Mouse (Mus musculus) intestine, embryonic 16.5 days (tissue): ENCODE data around the gene Fan1. TPM values are rescaled to one million over a fixed set of nuclear protein-coding genes. Genes with fewer than 3 reads are reported as not detected.

Source experiments
- ATAC-seq: fragments of 200-750 bp; cut with Nextera tagmentation; 2 replicates; pipeline ENCODE4 v1.8.0; 2017; ENCODE audit warnings: moderate TSS enrichment, moderate library complexity
- H3K27ac ChIP-seq: fragments of 300-500 bp; sonication (generic); 2 replicates; pipeline ENCODE4 v1.5.1; 2014; ENCODE audit warnings: mild to moderate bottlenecking, low read length
- H3K27me3 ChIP-seq: fragments of 300-500 bp; sonication (generic); replicated peaks from 2 replicates; pipeline ENCODE4 v1.6.1; 2014; ENCODE audit warnings: low read length, control low read depth, mixed read lengths; ENCODE audit not compliant: control insufficient read depth, insufficient read depth
- H3K36me3 ChIP-seq: fragments of 300-500 bp; sonication (generic); 2 replicates; pipeline ENCODE4 v1.6.1; 2014; ENCODE audit warnings: low read length, control low read depth; ENCODE audit not compliant: control insufficient read depth, insufficient read depth
- H3K4me1 ChIP-seq: fragments of 300-500 bp; sonication (generic); 2 replicates; pipeline ENCODE4 v1.6.1; 2014; ENCODE audit warnings: low read length, control low read depth, mixed read lengths; ENCODE audit not compliant: control insufficient read depth, insufficient read depth
- H3K4me2 ChIP-seq: fragments of 300-500 bp; sonication (generic); 2 replicates; pipeline ENCODE4 v1.6.1; 2014; ENCODE audit warnings: low read depth, low read length, control low read depth
- H3K4me3 ChIP-seq: fragments of 300-500 bp; sonication (generic); 2 replicates; pipeline ENCODE4 v1.5.1; 2014; ENCODE audit warnings: mild to moderate bottlenecking, low read length
- H3K9ac ChIP-seq: fragments of 300-500 bp; sonication (generic); 2 replicates; pipeline ENCODE4 v1.6.1; 2014; ENCODE audit warnings: low read depth, low read length
- H3K9me3 ChIP-seq: fragments of 300-500 bp; sonication (generic); 2 replicates; pipeline ENCODE4 v1.6.1; 2016; ENCODE audit warnings: low read length, control low read depth; ENCODE audit not compliant: control insufficient read depth
- WGBS: fragments of 180-500 bp; shearing (Covaris S2); extraction: QIAGEN DNeasy Blood & Tissue Kit; methylation state at CpG from one replicate; pipeline ENCODE4 v1.1.7; 2014; 5-methylcytosine and 5-hydroxymethylcytosine counted together
- polyA plus RNA-seq: library from polyadenylated mRNA; unstranded; fragments of >200 nt; fragmentation: Nextera tagmentation; extraction: Ambion mirVana; gene quantifications from 2 replicates; pipeline ENCODE4 v1.2.1, GENCODE M21; 2015

Fan1 gene
- polyA plus RNA-seq, 1 experiment from 2014 or later = 3.8 TPM

DNA sequence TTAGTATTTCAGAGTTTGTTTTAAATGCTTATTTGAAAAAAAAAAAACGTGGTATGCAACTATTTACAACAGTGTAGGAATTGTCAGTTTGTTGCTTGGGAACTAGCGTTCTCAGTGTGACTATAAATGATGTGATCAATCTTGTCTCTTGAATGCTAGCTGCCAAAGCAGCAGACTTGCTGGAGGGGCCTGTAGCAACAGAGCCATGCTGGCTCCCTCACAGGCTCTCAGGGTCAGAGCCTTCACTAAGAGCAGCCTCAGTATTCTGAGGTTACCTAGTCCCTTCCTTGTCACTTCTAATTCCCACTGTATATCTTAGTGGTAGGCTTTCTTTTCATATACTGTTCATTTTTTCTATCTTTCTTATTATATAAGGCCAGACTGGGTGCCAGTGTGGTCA is 63.1 kb downstream of the Fan1 start:
- Histone ChIP-seq H3K27ac (no peak overlapping the region), H3K9ac (no peak overlapping the region), H3K4me2 (no peak overlapping the region), H3K27me3 (no peaks in the 10 kb centered on the region), H3K4me3 (no peak overlapping the region), H3K4me1 (no peaks in the 10 kb centered on the region), H3K36me3 (peaks cover 5% of the 10 kb centered on the region; the same call in 1 of the 2 replicates), H3K9me3 (no peaks in the 10 kb centered on the region)
- 55% methylated on average over 2 of the region's 2 CpGs for WGBS
- no peak for ATAC-seq

DNA sequence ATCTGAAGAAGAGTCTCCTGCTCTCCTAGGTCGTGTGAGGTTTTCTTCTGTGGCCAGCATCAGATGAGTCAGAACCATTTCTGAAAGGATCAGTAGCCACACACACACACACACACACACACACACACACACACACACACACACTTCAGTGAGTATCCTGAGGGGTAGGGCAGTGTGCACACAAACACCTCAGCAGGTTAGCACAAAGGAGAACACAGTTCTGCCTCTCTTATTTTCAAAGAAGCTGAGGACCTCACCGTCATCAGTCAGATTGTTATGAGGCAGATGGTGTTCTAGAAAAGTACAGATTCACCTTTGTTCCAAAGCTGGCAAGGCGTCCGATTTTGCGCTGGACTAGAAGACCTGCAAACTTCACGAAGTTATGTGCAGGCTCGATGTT is 63.7 kb downstream of the Fan1 start:
- Histone ChIP-seq H3K27ac (no peak overlapping the region), H3K9ac (no peak overlapping the region), H3K4me1 (no peaks in the 10 kb centered on the region), H3K36me3 (peaks cover 5% of the 10 kb centered on the region; the same call in 1 of the 2 replicates), H3K27me3 (no peaks in the 10 kb centered on the region), H3K4me2 (no peak overlapping the region), H3K9me3 (no peaks in the 10 kb centered on the region), H3K4me3 (no peak overlapping the region)
- WGBS = 79% methylated on average over 7 of the region's 7 CpGs
- no peak for ATAC-seq

Other genes starting within 250 kb of the Fan1 start
- not detected in 2 replicates for gene Trpm1, start 220.3 kb downstream of the Fan1 start, polyA plus RNA-seq
- 5.8 and 6.4 TPM in 2 replicates for gene Mtmr10, start 86.4 kb downstream of the Fan1 start, polyA plus RNA-seq
- gene Mphosph10, start 18.2 kb upstream of the Fan1 start, polyA plus RNA-seq = 30.9 and 34.0 TPM in 2 replicates
- gene Mcee, start 18.5 kb upstream of the Fan1 start, polyA plus RNA-seq = 114 and 117 TPM in 2 replicates
- gene Apba2, start 127.6 kb upstream of the Fan1 start, polyA plus RNA-seq = 4.4 and 5.0 TPM in 2 replicates